Mouse (Mus musculus) cerebellum, adult 2 months (tissue): ENCODE measurements around the gene Ccdc148.

Experiments used
- CTCF ChIP-seq: fragments of 200-500 bp; IDR thresholded peaks from 2 replicates; pipeline ENCODE4 v1.5.1; 2011; ENCODE audit warnings: low read depth, mild to moderate bottlenecking, control low read depth, low read length, moderate library complexity, borderline replicate concordance; ENCODE audit not compliant: insufficient read depth
- POLR2A ChIP-seq: fragments of 200-500 bp; IDR thresholded peaks from 2 replicates; pipeline ENCODE4 v1.6.1; 2011; ENCODE audit warnings: low read length, control low read depth, borderline replicate concordance; ENCODE audit not compliant: insufficient read depth

- TF ChIP-seq CTCF (no peak), POLR2A (no peak)
Measured at GRCm38 (mm10) chr2:59175926-59176325, 15.4 kb upstream of the Ccdc148 start.
